Mouse (Mus musculus): ENCODE results near the gene Coro1c. TPM values are rescaled to one million over a fixed set of nuclear protein-coding genes. Genes with fewer than 3 reads are reported as not detected.

Gene Coro1c
- polyA plus RNA-seq, 1 experiment, result 78.3 TPM

DNA sequence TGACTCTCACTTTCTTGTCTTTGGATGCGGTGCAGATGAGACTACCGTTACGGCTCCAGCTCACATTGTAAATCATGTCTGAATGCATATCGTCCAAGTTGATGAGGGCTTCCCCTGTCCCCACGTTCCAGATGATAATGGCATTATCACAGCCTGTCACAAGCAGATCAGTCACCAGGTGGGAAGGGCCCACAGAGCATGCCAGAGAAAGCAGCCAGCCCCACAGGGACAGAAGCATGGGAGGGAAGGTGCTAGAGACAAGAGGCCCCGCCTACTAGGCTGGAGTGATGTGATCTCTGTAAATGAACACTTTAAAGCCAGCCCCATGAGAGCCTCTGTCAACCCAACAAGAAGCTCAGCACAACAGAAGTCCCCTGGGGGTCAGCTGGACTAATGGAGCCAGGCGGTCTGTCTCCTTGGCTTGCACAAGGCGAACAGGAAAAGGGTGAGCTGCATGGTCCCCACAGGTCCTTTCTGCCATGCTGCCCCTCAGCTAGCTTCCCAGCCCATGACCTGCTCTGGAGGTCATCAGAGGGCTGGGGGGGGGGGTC lies 57.8 kb downstream of the Coro1c start:
- H3K4me1 ChIP-seq (replicated peaks; ENCODE audit: control insufficient read depth, insufficient read depth, low read length), result no peaks in the 10 kb centered on the region
- no peak overlapping the region for H3K27ac ChIP-seq (ENCODE audit: control insufficient read depth, insufficient read depth, low read length)
- no peak for DNase-seq
- 96% methylated on average over 8 of the region's 8 CpGs for WGBS
- no peak overlapping the region for H3K4me3 ChIP-seq (ENCODE audit: control insufficient read depth, insufficient read depth, low read length)
- peaks cover 20% of the 10 kb centered on the region for H3K36me3 ChIP-seq (ENCODE audit: control insufficient read depth, insufficient read depth, low read length)
- no peak for TF ChIP-seq POLR2A (IDR thresholded peaks at IDR 0.05; ENCODE audit: control insufficient read depth, extremely low read depth, insufficient read depth, low read length, poor library complexity)
- no peak for TF ChIP-seq CTCF (IDR thresholded peaks at IDR 0.05; ENCODE audit: borderline replicate concordance, control insufficient read depth, extremely low read depth, insufficient read depth, low read length, poor library complexity)
- no peaks in the 10 kb centered on the region for H3K27me3 ChIP-seq (ENCODE audit: control insufficient read depth, insufficient read depth, low read length)

DNA sequence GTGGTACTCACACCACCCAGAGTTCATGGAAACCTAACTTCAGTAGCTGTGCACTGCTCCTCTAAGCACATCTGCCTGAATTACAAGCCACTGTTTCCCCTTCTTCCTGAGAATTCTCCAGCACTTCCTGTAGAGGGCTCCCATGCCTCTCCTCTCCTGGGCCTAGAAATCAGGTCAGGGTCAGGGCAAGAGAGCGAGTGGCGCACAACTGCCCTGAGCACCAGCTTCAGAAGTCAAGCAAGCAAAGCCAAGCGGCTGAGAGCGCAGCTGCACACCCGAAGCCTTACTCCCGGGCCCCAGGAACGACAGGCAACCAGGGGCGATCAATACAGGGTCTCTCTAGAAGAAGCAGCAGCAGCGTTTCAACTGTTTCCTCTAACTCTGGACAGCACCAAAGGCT lies 60.9 kb downstream of the Coro1c start:
- Histone ChIP-seq H3K27ac (ENCODE audit: control insufficient read depth, insufficient read depth, low read length) (no peak overlapping the region), H3K36me3 (ENCODE audit: control insufficient read depth, insufficient read depth, low read length) (peaks cover 20% of the 10 kb centered on the region), H3K4me3 (ENCODE audit: control insufficient read depth, insufficient read depth, low read length) (no peak overlapping the region), H3K4me1 (replicated peaks; ENCODE audit: control insufficient read depth, insufficient read depth, low read length) (peaks cover 16% of the 10 kb centered on the region), H3K27me3 (ENCODE audit: control insufficient read depth, insufficient read depth, low read length) (no peaks in the 10 kb centered on the region)
- TF ChIP-seq CTCF (IDR thresholded peaks at IDR 0.05; ENCODE audit: borderline replicate concordance, control insufficient read depth, extremely low read depth, insufficient read depth, low read length, poor library complexity) (no peak), POLR2A (IDR thresholded peaks at IDR 0.05; ENCODE audit: control insufficient read depth, extremely low read depth, insufficient read depth, low read length, poor library complexity) (no peak)
- no peak for DNase-seq
- WGBS, result 96% methylated on average over 9 of the region's 9 CpGs

DNA sequence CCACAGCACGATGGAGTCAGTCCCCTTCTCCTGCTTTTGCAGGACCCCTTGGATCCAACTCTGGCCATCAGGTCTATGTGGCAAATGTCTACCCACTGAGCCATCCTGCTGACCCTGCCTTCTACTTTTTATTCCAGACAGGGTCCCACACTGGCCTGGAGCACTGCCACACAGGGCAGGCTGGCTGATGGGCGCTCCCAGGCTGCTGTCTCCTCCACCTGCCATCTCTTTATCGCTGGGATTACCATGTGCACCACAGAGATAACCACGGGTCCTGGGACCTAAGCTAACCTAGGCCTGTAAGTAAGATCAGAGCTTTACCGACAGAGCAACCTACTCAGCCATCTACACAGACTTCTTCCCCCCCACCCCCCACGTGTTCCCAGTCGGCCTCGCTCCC lies 61.9 kb downstream of the Coro1c start:
- no peaks in the 10 kb centered on the region for H3K27me3 ChIP-seq (ENCODE audit: control insufficient read depth, insufficient read depth, low read length)
- DNase-seq, result no peak
- TF ChIP-seq CTCF (IDR thresholded peaks at IDR 0.05; ENCODE audit: borderline replicate concordance, control insufficient read depth, extremely low read depth, insufficient read depth, low read length, poor library complexity) (no peak), POLR2A (IDR thresholded peaks at IDR 0.05; ENCODE audit: control insufficient read depth, extremely low read depth, insufficient read depth, low read length, poor library complexity) (no peak)
- 93% methylated on average over 8 of the region's 8 CpGs for WGBS
- H3K4me1 ChIP-seq (replicated peaks; ENCODE audit: control insufficient read depth, insufficient read depth, low read length), result peaks cover 25% of the 10 kb centered on the region
- H3K27ac ChIP-seq (ENCODE audit: control insufficient read depth, insufficient read depth, low read length), result no peak overlapping the region
- peaks cover 20% of the 10 kb centered on the region for H3K36me3 ChIP-seq (ENCODE audit: control insufficient read depth, insufficient read depth, low read length)
- no peak overlapping the region for H3K4me3 ChIP-seq (ENCODE audit: control insufficient read depth, insufficient read depth, low read length)

DNA sequence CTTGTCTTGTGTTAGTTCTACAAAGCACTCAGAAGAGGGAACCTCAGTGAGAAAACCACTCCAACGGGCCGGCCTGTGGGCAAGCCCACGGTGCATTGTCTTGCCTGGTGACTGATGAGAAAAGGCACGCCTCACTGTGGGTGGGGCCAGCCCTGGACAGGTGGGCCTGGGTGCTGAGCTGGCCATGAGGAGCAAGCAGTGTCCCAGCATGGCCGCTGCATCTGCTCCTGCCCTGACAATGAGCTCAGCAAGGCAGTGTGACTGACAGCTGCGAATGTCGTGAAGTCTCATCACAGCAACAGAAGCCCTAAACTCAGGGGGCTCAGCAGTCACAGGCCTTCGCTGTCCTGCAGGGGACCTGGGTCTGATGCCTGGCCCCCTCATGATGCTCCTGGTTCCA lies 62.9 kb downstream of the Coro1c start:
- TF ChIP-seq CTCF (IDR thresholded peaks at IDR 0.05; ENCODE audit: borderline replicate concordance, control insufficient read depth, extremely low read depth, insufficient read depth, low read length, poor library complexity) (no peak), POLR2A (IDR thresholded peaks at IDR 0.05; ENCODE audit: control insufficient read depth, extremely low read depth, insufficient read depth, low read length, poor library complexity) (no peak)
- Histone ChIP-seq H3K27me3 (ENCODE audit: control insufficient read depth, insufficient read depth, low read length) (no peaks in the 10 kb centered on the region), H3K4me1 (replicated peaks; ENCODE audit: control insufficient read depth, insufficient read depth, low read length) (peaks cover 29% of the 10 kb centered on the region), H3K36me3 (ENCODE audit: control insufficient read depth, insufficient read depth, low read length) (peaks cover 16% of the 10 kb centered on the region), H3K27ac (ENCODE audit: control insufficient read depth, insufficient read depth, low read length) (no peak overlapping the region), H3K4me3 (ENCODE audit: control insufficient read depth, insufficient read depth, low read length) (no peak overlapping the region)
- WGBS, result 87% methylated on average over 8 of the region's 8 CpGs
- no peak for DNase-seq

DNA sequence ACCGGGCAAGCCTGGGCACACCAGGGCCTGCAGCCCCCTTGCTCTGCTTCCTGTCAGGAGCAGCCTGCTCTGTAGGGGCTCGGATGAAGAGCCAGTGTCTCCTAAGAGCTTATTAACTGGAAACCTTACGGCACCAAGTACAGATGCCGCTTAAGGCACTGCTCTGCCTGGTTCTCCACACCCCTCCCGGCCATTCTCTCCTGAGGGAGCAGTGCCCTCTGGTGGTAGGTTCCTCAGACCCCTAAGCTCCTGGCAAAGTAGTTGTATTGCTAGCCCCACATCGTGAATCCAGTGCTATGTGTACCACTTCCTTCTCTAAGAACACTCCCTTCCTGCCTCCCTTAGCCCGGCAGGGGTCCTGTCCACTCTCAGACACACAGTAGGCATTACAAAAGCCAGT lies 63.8 kb downstream of the Coro1c start:
- H3K4me1 ChIP-seq (replicated peaks; ENCODE audit: control insufficient read depth, insufficient read depth, low read length), result peaks cover 29% of the 10 kb centered on the region
- WGBS, result 4% methylated on average over 7 of the region's 7 CpGs
- H3K27ac ChIP-seq (ENCODE audit: control insufficient read depth, insufficient read depth, low read length), result peak overlapping the region; percentile 17; the same call in 1 of the 2 replicates
- H3K36me3 ChIP-seq (ENCODE audit: control insufficient read depth, insufficient read depth, low read length), result peaks cover 11% of the 10 kb centered on the region
- TF ChIP-seq POLR2A (IDR thresholded peaks at IDR 0.05; ENCODE audit: control insufficient read depth, extremely low read depth, insufficient read depth, low read length, poor library complexity) (no peak), CTCF (IDR thresholded peaks at IDR 0.05; ENCODE audit: borderline replicate concordance, control insufficient read depth, extremely low read depth, insufficient read depth, low read length, poor library complexity) (peak; percentile 82; the same call in 1 of the 2 replicates)
- H3K4me3 ChIP-seq (ENCODE audit: control insufficient read depth, insufficient read depth, low read length), result no peak overlapping the region
- H3K27me3 ChIP-seq (ENCODE audit: control insufficient read depth, insufficient read depth, low read length), result no peaks in the 10 kb centered on the region
- peak; percentile 92 for DNase-seq

DNA sequence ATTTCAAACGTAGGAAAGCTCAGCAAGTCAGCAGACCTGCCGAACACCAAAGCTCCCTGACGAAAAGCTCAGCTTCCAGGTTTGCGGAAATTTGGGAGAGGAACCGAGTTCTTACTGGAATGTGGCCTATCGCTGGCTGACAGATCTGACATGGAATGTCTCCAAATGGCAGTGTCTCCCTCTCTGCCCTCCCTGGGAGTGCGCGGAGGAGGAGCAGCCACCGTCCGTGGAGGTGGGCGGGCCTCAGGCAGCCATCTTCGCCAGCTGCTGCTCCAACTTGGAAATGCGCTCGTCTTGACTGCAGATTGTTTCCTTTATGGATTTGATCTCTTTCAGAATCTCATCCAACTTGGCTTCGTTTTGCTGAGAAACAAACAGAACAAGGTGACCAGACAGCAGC lies 64.5 kb downstream of the Coro1c start:
- no peak for TF ChIP-seq CTCF (IDR thresholded peaks at IDR 0.05; ENCODE audit: borderline replicate concordance, control insufficient read depth, extremely low read depth, insufficient read depth, low read length, poor library complexity)
- no peak for TF ChIP-seq POLR2A (IDR thresholded peaks at IDR 0.05; ENCODE audit: control insufficient read depth, extremely low read depth, insufficient read depth, low read length, poor library complexity)
- peaks cover 11% of the 10 kb centered on the region for H3K36me3 ChIP-seq (ENCODE audit: control insufficient read depth, insufficient read depth, low read length)
- H3K4me3 ChIP-seq (ENCODE audit: control insufficient read depth, insufficient read depth, low read length), result no peak overlapping the region

DNA sequence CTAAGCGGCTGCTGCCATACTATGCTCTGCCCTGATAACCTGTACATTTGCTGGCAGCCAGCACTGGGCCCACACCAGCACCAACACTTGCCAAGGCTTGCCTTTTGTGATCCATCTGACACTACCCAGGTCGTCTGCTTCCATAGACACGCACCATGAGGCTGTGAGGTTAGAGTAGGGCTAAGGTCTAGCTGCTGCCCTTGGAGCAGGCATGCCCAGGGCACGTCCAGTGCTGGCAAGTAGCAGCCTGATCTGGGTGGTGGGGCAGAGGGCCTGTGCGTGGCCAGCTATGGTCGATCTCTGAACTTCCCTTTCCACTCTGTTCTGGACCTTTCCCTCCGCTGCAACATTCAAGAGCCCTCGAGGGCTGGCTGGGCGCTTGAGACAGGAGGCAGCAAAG lies 65.7 kb downstream of the Coro1c start:
- H3K27ac ChIP-seq (ENCODE audit: control insufficient read depth, insufficient read depth, low read length), result 0 out of 2 replicates have a peak overlapping the region, but pooled peaks have one; percentile 8

More for the DNA sequence above, 64.5 kb downstream of the Coro1c start:
- Histone ChIP-seq H3K4me1 (replicated peaks; ENCODE audit: control insufficient read depth, insufficient read depth, low read length) (peaks cover 29% of the 10 kb centered on the region), H3K27ac (ENCODE audit: control insufficient read depth, insufficient read depth, low read length) (peak overlapping the region; percentile 17; the same call in 1 of the 2 replicates), H3K27me3 (ENCODE audit: control insufficient read depth, insufficient read depth, low read length) (no peaks in the 10 kb centered on the region)
- no peak for DNase-seq
- 89% methylated on average over 15 of the region's 15 CpGs for WGBS

More for the DNA sequence above, 65.7 kb downstream of the Coro1c start:
- no peak for DNase-seq
- TF ChIP-seq POLR2A (IDR thresholded peaks at IDR 0.05; ENCODE audit: control insufficient read depth, extremely low read depth, insufficient read depth, low read length, poor library complexity) (no peak), CTCF (IDR thresholded peaks at IDR 0.05; ENCODE audit: borderline replicate concordance, control insufficient read depth, extremely low read depth, insufficient read depth, low read length, poor library complexity) (no peak)
- Histone ChIP-seq H3K4me1 (replicated peaks; ENCODE audit: control insufficient read depth, insufficient read depth, low read length) (peaks cover 34% of the 10 kb centered on the region), H3K36me3 (ENCODE audit: control insufficient read depth, insufficient read depth, low read length) (peaks cover 11% of the 10 kb centered on the region), H3K4me3 (ENCODE audit: control insufficient read depth, insufficient read depth, low read length) (no peak overlapping the region), H3K27me3 (ENCODE audit: control insufficient read depth, insufficient read depth, low read length) (no peaks in the 10 kb centered on the region)
- WGBS, result 80% methylated on average over 9 of the region's 9 CpGs

All from thymus, adult 2 months (tissue).